Mouse (Mus musculus): Measurements from ENCODE around the gene Sdcbp2.

Gene Sdcbp2

GRCm38 (mm10) chr2:151571873-151572700, at the start of gene Sdcbp2:
Gene Sdcbp2, plus strand, starts transcription at chr2:151572622.
- DNase-seq (ENCODE audit: low spot score): no peak

DNA sequence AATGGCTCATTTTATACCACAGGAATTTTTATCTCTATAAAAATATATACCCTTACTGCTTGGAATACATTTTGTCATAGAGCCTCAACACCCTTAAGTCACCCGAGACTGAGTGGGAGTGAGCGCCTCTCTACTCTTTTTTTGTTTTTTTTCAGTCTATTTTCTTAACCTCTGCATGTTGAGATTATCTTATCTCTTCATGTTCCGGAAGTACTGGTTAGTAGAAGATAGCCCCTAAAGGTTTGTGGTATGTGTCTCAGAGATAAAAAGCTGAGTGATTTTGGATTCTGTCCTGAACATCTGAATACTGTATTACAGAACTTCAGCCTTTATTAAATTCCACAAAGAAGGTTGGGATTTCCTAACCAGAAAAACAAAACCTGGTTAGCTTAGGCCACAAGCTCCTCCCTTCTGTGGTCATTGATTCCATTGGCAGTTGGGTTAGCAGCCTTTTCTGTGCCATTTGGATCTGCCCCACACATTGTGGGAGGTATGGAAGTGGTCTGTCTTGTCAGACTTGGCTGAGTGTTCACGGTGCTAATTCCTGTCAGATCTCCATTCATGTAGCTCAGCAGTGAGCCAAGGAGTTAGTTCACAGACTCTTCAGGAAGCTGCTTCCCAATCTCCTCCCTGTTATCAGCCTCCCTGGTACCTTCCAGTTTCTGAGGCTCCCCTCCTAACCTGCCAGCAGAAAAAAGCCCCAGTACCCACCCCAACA, 47.9 kb upstream of the Sdcbp2 start:
- no peak for DNase-seq (ENCODE audit: low spot score)

GRCm38 (mm10) chr2:151525520-151525919, 46.9 kb upstream of the Sdcbp2 start:
- DNase-seq (ENCODE audit: low spot score): no peak

- no peak for DNase-seq (ENCODE audit: low spot score)
Observed at GRCm38 (mm10) chr2:151528066-151528465, 44.4 kb upstream of the Sdcbp2 start.

GRCm38 (mm10) chr2:151529169-151529568, 43.3 kb upstream of the Sdcbp2 start:
- no peak for DNase-seq (ENCODE audit: low spot score)

DNA sequence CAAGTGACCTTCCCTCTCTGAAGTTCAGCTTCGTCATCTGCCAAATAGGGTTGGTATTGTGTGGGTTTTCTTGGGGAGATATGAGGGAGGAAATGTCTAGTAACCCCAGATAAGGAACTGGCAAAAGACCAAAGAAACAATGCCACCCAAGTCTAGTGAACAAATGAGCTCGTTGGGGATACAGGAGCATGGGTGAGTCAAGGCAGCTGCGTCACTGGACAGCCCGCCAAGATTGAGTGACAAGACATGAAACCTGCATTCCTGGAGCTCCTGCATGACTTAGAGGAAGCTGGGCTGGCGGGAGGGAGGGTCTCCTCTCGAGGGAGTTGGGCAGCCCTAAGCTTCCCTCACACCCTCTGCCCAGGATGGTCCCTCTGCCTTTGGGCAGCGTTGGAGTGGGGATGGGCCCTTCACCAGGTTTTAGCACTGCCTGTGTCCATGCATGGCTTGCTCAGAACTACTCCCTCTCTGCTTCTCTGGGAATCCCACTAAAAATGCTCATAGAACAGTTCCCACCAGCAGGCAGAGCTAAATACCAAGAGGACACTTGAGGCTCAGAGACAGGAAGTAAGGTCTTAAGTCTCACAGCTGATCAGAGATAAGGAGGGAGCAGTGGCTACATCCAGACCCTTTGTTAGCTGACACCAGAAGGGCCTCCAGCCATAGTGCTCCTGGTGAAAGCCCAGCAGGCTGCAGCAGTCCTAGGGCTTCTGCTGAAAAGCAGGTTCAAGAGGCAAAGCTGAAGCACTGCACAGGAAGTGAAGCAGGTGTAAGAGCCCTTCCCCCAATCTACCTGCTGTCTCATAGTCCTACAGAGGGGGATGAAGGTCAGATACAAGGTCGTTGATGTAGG, 41.8 kb upstream of the Sdcbp2 start:
- no peak for DNase-seq (ENCODE audit: low spot score)

GRCm38 (mm10) chr2:151533632-151534031, 38.8 kb upstream of the Sdcbp2 start:
- DNase-seq (ENCODE audit: low spot score): no peak

- DNase-seq (ENCODE audit: low spot score): no peak
Observed at GRCm38 (mm10) chr2:151535961-151536617, 36.3 kb upstream of the Sdcbp2 start.

DNA sequence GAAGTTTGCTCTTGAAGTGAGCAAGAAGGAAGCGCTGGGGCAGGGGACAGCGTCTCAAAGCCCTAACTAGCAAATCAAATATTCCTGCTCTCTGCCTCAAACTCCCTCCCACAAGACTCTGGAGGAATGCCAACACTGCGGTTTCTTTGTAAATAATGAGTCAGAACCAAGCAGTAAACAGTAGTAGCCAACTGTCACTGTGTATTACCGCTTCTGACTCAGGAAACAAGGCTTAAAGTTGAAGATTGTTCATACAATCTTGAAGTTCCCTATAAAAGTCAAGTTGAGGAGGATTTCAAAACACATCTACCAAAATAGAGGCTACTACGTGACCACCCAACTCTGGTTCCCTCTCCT, 35.8 kb upstream of the Sdcbp2 start:
- peak; percentile 31 for DNase-seq (ENCODE audit: low spot score)

- DNase-seq (ENCODE audit: low spot score): no peak
Observed at GRCm38 (mm10) chr2:151538646-151539045, 33.8 kb upstream of the Sdcbp2 start.

DNA sequence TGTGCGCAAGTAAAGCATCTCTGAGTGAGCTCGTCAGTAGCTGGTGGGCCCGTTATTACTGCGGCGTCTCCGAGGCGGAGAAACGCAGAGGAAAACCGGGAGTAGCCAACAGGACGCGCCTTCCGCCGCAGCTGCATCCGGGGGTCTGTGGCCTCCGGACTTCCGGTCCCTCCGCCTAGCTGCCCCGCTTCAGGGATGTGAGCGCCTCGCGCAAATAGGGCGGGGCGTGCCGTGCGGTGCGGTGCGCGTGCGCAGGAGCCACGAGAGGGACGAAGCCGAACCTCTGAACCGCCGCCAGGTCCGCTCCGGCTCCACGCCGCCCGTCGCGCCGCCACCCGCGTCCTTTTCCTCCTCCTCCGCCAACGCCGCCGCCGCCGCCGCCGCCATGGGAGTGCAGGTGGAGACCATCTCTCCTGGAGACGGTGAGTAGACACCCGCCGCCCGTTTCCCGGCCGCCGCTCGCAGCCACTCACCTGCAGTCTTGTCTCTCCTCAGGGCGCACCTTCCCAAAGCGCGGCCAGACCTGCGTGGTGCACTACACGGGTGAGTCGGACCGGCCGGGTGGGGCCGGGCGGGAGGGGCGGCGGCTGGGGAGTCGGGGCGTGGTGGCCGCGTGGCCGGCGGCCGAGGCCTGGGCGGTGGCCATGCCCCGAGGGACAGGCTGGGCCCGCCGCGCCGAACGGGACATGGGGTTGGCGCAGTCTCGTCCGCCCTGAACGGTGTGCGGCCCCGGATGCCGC, 29.9 kb upstream of the Sdcbp2 start, which contains the start of gene Fkbp1a:
TSS of gene Fkbp1a (plus strand) at position 161 of the 740 bp plus-strand sequence.
- peak; percentile 96 for DNase-seq (ENCODE audit: low spot score)

DNA sequence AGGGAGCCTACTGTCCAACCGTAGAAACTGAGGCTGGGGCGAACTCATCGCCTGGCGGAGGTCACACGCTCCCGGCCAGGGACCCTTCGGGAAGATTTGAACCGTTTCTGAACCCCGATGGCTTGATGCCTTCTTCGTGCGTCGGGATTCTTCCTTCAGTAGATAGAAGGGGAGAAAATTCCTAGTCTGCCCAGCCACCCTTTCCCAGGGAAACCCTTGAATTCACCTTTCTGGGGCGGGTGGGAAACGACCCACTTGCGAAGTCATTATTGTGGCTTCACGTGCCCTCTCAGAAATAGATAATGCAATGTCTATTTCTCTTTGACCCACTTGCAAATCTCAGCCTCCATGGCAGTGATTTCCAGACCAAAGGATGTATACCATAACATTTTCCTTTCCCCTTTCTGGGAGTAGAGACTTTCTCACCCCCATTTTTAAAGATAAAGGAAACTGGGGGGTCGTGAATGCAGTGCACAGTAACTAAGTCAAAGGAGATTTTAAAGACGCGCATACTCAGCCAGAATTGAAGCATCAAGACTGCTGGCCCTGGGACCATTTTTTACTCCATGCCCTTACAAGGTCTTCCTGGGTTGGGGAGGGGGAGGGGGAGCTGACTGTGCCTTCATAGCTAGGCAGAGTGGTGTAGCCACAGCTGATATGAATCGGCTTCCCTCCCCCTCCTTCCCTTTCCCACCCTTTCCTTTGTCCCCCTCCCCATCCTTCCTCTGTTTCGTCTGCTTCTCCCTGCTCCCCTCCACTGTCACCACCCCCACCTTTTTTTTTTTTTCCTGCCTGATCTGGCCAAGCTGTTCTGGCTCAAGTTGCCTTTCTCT, 29.1 kb upstream of the Sdcbp2 start:
- DNase-seq (ENCODE audit: low spot score): peak; percentile 11

- DNase-seq (ENCODE audit: low spot score): no peak
Observed at GRCm38 (mm10) chr2:151544673-151545072, 27.7 kb upstream of the Sdcbp2 start.

DNA sequence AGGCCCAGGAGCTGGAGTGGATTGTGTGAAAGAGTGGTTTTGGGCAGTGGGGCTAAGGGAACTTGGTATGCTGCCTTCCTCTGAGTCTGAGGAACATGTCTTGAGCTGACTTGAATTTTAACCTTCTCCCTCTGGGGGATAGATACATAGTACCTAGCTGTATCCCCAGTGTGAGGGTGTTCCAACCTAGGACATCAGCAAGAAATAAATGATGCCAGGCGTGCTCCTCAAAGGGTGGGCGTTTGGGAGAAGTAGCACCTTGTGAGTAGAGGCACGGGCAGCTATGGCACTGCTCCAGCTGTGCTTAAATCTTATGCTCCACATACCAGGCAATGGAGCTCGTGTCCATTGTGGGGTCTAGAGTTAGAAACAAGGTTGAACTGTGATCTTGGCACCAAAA, 25.9 kb upstream of the Sdcbp2 start:
- DNase-seq (ENCODE audit: low spot score): no peak

DNA sequence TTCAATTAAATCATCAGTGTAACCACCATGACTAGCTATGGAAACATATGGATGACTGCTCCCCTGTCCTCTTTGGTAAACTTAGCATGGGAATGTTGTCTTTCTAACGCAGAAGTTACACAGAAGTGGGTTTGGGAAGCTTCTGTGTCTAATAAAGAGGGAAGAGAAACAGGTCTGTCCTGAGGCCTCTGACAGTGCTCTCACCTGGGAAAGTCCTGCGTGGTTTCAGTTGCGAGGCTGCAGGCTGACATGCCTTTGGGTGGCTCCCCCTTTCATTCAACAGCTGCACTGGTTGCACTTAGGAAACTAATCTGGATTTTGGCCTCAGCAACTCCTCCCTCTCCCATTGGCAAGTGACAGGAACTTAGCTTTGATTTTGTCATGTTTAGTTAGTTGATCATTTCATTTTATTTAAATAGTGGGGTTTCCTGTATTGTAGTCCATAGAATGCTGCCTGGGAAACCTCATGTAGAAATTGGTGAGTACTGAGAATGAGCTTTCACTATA, 22.8 kb upstream of the Sdcbp2 start:
- DNase-seq (ENCODE audit: low spot score): no peak

DNA sequence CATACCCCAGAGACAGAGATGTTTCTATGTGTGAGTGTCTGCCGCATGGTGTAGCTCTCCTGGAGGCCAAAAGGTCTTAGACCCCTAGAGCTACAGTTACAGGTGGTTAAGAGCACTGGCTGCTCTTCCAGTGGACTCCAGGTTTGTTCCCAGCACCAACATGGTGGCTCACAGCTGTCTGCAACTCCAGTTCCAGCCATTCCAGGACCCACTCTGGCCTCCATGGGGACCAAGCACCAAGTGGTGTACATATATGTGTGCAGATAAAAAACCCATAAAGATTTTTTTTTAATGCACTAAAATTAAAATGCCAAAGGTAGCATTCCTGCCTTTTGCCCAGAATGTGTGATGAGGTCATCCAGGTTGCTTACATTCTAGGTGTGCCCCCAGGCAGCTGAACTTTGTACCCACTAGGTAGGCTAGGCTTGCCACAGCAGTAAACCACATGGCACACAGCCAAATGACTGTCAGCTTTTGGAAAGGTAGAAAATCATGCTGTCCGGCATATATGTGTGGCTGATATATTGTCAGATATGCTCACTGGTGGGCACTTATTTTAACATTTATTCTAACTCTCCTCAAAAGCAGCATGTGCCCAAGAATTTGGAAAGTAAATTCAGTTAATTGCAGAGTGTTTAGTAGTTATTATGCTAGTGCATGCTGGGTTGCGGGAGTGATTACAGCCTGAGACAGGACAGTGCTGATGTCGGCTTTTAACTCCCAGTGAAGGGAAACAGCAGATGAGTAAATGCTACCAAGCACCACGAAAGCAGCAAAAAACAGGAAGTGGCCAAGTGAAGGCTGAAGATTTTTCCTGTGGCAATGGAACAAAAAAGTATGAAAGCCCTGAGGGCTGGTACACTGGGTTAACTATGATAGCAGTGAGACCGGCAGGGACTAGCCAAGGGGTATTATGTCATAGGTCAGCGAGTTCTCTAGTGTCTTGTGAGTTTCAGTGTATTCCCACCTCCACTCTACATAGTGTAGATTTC, 9.2 kb upstream of the Sdcbp2 start:
- DNase-seq (ENCODE audit: low spot score): no peak

DNA sequence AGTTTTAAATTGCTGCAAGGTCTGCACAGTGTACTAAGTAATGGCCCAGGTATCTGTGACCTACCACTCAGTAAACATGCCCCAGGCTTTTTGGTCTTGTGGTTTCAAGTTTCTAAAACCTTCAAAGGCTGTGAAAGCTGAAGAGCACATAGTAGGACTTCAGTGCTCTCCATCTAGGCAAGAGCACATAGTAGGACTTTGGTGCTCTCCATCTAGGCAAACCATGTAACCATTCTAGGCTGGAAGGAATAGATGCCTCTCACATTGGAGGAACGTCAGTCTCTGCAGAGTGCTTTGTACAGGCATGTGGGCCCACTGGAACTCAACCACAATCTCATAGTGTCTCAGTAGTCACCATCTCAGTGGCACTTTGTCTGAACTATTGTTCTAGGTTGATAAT, 8.4 kb upstream of the Sdcbp2 start:
- DNase-seq (ENCODE audit: low spot score): no peak

DNA sequence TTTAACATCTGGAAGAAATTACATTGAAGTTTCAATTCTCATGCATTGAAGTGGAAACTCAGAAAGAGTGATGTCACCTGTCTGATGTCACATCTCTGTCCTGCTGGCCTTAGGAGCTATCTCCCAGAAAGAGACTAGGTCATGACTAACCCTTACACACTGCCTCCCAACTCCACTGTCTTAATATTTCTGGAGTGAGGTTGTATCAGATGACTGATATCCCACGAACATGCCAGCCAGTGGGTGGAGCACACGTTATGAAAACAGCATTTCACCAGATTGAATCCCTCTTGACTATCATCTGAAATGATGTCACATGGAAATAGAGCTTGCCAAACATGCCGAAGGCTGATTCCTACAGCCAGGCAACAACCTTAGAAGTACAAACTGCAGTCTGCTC, 7.4 kb upstream of the Sdcbp2 start:
- no peak for DNase-seq (ENCODE audit: low spot score)

- DNase-seq (ENCODE audit: low spot score): no peak
Observed at GRCm38 (mm10) chr2:151566856-151567255, 5.6 kb upstream of the Sdcbp2 start.
